Mouse (Mus musculus) telencephalon, adult 2 months (tissue): ENCODE results near the gene Gm20388.
A peak's percentile ranks its signal among the peaks of the same experiment; 100 is the strongest.

Experiments used
- DNase-seq: peaks from one replicate; pipeline ENCODE4 v3.0.0-alpha.2; 2011; ENCODE audit warnings: low read depth, low spot score

The Gm20388 gene

GRCm38 (mm10) chr8:122718711-122719499, 2808.3 kb downstream of the Gm20388 start:
- no peak for DNase-seq

GRCm38 (mm10) chr8:122719500-122720065, 2808.9 kb downstream of the Gm20388 start:
- no peak for DNase-seq

- DNase-seq: no peak
These were observed 2809.6 kb downstream of the Gm20388 start for GRCm38 (mm10) chr8:122720070-122720729.

- DNase-seq: no peak
These were observed 2810.4 kb downstream of the Gm20388 start for GRCm38 (mm10) chr8:122720811-122721640.

DNA sequence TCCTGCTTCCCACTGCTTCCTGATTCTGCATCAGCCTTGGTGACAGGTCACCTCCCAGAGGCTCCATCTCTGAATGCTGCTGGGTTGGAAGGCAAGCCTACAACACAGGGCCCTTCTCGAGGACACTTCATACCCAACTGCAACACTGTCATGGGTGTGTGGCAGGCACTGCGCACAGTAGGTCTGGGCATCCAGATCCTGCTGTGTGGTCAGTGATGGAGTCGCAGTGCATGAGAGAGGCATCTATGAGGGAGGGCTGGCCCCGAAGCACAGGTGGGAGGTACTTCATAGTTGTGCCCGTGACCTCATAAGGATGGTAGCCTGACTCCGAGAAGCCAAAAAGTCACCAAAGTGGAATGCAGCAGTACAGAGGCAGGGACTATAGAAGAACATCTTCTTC, 2814.5 kb downstream of the Gm20388 start:
- DNase-seq: no peak

DNA sequence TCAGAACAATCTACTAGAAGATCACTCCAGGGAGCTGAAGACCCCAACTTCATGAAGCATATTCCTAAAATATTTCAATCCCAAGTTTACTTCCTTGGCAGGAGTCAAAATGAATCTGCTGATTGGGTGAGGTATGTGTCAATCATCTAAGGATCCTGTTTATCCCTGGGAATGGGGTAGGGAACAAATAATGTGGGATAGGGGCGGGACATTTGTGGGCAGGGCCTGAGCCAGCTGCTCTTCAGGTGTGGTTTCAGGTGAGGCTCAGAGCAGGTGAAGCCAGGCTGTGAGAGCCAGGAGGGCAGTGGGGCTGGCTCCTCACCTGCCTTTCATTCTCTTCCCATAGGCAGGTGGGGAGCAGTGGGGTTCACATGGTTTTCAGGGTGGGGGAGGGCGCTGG, 2816.1 kb downstream of the Gm20388 start:
- no peak for DNase-seq

GRCm38 (mm10) chr8:122727412-122727811, 2816.8 kb downstream of the Gm20388 start:
- DNase-seq: no peak

DNA sequence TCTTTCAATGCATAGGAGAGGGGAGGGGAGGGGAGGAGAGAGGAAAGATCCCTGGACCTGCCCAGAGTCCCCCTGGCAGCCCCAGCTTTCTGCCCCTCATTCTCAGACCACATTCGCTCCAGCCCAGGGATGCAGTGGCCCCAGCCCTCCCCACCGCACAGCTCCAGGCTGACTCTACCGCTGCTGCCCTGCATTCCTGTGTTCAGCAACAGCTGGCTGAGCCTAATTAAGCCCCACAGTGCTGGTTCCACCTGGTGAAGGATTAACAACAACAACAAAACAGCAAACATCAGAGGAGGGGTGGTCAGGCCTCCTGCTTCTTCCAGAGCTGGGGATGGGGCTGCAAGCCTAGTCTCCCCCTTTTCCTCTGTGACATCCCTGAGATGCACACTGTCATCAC, 2818.0 kb downstream of the Gm20388 start:
- no peak for DNase-seq

DNA sequence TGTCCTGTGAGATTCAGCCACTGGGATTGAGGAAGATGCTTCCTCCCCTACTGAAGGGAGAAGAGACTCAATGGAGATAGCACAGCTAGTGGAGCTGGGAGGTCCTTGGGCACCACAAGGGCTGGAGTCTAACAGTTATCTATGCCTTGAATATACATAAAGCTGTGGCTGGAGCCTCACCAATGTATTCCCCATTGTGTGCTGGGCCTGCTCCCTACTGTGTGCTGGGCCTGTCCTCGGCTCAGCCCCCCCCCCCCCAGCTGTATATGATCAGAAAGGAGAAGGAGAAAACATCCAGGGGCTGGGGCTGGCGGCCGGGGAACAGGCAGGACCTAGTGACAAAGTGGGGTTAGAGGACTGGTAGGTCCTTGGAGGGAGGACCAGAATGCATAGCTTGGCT, 2824.5 kb downstream of the Gm20388 start:
- no peak for DNase-seq

DNA sequence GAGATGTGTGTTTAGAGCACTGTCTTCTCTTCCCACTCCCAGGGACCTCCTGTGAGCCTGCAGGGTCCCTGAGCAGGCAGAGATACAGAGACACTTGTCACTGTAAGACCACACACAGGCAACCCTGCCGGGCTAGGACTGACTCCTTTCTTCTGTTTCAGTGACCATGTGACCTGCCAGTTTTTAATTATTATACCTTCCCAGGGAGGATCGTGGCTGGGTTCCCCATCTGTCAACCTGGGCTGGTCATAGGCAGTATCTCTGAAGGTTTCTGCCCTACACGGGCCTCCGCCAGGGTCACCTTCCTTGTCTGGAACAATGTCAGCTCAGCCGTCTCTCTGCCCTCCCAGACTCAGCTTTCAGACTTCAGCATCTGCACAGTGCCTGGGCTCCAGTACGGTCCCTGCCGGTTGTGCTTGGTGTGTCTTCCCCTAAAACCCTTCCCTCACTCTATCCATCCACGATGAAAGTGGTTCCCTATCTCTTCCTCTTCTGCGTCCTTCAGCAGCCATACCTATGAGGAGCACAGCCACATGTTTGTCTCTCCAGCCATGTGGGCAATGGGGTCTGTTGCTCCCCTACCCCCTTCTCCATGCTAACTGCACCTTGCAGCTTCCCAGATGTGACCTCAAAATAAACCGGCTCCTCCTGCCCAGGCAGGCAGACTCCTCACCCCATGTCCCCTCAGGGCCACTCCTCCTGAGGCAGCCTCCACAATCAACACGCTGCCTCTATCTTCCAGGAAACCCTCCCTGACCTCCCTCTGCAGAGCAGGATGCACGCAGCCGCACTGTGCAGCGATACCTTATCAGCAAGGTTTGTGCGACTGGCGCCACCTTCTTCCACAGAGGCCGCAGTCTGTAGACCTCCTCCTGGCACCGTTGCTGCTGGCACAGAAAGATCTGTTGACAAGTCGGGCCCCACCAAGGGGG, 2825.2 kb downstream of the Gm20388 start:
- no peak for DNase-seq

DNA sequence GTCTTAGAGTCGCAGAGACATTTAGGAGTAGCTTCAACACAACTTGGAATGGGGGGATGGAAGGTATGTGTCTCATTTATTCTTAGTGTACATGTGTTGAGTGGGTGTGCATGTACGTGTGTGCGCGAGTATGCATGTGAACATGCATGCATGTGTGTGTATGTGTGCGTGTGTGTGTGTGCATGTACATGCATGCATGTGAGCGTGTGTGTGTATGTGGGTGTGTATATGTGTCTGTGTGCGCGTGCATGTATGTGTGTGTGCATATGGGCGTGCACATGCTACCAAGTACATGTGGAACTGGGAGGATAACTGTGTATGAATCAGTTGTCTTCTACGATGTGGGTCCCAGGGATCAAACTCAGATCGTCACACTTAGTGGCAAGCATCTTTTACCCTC, 2826.0 kb downstream of the Gm20388 start:
- DNase-seq: no peak

DNA sequence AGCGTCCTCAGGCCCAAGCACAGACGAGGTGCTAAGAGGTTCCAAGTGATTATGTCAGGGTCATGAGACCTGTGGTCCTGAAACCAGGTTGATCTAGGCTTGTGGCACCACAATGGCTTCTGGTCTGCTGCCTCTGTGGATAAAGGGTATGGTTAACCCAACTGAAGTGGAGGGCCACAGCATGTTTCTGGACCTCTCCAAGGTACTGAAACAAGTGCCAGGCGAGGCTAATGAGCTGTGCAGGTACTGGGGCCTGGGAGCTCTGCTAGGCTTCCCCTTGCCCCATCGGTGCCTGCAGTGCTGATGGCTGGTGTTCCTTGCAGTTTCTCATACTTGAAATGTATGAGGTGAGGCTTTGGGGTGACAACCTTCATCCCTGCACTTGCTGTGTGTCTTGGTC, 2826.4 kb downstream of the Gm20388 start:
- no peak for DNase-seq

DNA sequence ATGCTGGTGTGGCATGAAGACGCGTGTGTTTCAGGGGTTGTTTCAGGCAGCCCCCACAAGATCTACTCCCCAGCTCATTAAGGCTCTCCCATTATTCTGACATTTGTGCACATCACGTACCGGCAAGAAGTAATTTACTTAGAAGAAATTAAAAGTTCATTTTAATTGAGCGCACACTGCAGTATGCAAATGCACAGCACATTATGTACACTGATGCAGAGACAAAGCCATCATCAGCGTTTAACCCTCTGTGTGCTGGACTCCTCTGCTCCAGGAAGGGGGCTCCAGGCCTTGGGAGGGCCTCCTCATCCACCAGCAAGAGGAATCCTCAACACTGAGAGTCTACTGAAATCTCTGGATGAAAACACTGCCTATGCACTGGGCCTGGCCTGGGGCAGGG, 2827.2 kb downstream of the Gm20388 start:
- no peak for DNase-seq

GRCm38 (mm10) chr8:122739102-122739725, 2828.6 kb downstream of the Gm20388 start:
- no peak for DNase-seq

GRCm38 (mm10) chr8:122742471-122742870, 2831.8 kb downstream of the Gm20388 start:
- DNase-seq: no peak

DNA sequence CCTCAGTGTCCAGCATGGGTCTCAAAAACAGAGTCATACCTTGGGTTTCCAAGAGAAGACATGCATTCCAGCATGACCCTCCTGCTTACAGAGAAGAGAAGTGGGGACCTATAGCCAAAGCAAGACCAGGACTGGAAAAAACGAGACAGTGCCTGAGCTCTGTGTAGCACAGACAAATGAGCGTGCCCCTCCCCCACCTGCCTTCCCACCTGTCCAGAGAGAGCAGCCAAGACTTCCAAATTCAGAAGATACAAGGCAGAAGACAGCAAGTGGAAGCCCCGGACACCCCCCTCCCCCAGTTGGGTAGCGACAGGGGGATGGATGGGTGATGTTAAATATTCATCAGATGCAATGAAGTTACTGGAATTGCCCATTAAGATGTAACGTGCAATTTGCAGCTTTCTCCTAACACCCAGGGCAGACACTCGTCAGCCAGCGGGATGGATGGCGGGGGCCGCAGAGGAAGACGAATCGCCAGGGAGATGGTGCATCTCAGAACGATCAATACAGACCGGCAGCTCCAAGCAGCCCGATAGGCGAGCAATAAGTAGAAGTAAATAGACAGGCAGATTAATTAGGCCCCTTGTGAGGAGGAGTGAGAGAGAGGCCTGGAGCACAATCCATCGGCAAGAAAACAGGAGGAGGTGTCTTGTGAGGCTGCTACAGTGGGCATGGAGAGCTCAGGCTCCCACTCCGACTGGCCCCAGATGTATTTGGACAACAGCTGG, 2834.5 kb downstream of the Gm20388 start:
- no peak for DNase-seq

- DNase-seq: no peak
These were observed 2835.2 kb downstream of the Gm20388 start for GRCm38 (mm10) chr8:122745750-122746275.

GRCm38 (mm10) chr8:122746439-122746838, 2835.8 kb downstream of the Gm20388 start:
- DNase-seq: no peak

- DNase-seq: peak; percentile 40
These were observed 2837.2 kb downstream of the Gm20388 start for GRCm38 (mm10) chr8:122747825-122748224.
